Mouse (Mus musculus) right cerebral cortex, postnatal 14 days (tissue): ENCODE data around the gene Zkscan16.
A peak's percentile ranks its signal among the peaks of the same experiment; 100 is the strongest.

ENCODE experiments used
- DNase-seq: peaks from one replicate; pipeline ENCODE4 v3.0.0; 2022

The Zkscan16 gene

DNA sequence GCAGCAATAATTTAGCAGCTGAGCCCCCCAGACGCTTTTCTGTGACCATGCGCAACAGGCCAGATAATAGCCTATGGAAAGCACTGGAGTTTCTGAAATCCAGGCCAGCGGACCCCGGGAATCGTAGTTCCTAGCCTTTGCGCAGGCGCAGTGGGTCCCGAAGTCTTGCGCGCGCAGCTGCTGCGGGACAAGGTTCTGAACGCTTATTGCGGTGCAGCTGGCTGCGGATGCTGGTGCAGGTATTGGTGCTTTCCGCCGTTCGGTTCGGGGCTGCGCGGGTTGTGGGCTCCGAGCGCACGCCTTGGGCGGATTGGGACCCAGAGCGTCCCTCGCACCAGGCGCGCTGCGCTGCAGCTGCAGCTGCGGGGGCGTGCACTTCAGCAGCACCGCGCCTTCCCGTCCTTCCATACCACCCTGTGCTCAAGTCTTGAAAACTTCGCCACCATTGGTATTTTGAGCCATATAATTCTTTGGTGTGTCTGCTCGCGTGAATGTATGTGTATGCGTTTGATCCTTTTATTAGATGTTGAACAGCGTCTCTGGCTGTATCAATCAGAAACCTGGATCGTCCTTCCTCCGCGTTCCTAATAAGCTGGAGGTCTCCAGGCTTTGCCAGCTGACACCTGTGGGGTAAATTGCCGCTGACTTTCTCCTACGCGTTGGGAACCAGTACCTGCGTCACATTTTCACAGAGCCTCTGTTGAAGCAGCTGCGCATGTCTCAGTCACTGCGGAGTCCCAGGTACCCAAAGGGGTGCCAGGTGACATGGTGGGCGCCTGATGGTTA, at the start of gene Zkscan16:
Gene Zkscan16, plus strand, starts transcription at position 209 of the 786 bp plus-strand sequence.
- DNase-seq, result peak; percentile 96

DNA sequence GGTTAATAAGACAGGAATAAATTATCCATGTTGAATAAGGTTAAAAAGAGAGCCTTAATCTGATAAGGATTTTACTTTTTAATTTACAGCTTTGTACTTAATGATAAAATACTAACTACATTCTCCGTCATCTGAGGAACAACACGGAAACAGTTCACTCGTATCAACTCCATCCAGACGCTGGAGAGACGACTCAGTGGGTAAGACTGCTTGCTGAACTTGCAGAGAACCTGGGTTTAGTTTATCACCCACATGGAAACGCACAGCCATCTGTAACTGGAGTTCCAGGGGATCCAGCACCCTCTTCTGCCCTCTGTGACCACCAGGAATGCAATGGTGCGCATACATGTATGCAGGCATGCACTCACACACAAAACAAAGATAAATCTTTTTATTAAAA, 49.0 kb upstream of the Zkscan16 start:
- DNase-seq, result no peak

DNA sequence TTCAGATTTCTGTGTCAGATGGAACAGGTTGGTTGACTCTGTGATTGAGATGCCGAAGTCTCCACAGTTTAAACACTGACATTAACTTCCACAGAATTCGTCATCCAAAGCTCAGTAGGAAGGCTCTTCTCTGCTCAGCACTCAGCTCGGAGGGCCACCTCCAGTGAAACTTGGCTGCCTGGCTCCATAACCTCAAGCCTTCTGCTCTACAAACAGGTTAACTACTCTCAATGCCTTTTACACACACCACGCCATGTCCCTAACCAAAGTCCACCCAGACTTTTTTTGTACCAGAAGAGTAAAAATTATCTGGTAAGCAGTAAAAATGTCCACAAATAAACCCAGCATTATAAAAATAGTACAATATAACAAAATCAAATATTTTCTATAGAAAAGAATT, 46.0 kb upstream of the Zkscan16 start:
- no peak for DNase-seq

DNA sequence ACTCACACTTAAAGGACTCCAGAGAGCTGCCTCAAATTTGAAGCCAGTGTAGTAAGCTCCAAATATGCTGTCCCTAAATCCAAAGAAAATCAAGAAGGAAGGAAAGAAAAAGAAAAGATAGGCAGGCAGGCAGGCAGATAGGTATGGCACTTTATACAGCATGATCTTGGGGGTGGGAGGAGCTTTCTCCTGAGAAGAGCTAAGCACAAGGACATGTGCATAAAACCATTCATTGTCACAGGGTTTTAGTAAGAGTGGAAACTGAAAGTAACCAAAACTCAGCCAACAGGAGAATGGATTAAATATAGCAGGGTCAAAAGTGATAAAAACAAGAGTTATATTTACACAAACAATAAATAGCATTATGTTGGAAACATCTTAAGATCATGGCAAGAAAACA, 45.1 kb upstream of the Zkscan16 start:
- DNase-seq, result no peak

DNA sequence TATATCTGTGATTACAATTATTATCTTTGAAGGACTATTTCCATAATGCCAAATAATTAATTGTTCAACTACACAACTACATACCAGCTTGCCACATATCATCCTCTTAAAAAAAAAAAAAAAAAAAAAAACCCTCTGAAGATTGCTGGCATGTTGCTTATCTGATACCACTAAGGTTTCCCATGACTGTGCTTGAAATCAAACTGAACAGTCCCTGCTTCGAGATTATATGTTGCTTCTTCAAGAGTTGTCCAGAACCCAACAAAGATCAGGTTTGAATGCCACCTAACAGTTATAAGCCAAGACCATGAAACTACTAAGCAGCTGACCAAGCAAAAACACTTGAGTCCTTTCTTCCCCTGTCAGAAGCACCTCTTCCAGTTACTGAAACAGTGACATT, 36.0 kb upstream of the Zkscan16 start:
- DNase-seq, result no peak

DNA sequence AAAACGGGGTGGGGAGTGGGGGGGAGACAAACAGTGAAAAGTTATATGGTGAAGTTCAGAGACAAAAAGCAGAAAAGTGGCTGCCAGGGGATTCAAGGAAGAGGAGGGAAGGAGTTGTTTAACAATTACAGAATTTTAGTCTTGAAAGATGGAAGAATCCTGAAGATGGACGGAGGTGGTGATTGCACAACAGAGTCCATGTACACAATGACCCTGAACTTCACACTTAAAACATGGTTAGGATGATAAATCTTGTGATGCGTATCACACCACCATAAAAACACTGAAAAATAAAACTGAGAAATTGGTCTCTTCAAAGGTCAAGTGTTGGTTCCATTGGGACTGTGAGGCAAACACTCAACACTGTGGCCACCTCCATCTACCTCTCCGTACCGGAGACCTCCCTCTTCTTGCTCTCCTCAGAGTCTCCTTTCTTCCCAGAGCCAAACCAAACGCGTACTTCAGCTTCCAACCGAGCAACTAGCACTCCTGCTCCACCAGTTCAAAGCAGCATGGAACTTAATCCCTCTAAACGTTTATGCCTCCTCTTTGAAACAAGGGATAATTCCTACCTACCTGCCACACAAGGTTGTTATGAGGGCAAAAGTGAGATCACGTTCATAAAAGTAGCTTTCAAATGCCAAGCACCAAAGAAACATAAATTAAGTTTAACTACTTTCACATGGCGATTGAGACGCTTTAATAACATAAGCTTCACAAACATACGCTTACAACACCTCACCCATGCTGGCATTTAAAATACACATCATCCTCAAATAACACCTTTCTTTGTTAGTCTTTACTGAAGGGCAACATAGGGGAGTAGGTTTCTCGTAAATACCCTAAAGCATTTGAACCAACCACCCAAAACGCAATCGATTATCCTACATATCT, 33.0 kb upstream of the Zkscan16 start:
- DNase-seq, result no peak

DNA sequence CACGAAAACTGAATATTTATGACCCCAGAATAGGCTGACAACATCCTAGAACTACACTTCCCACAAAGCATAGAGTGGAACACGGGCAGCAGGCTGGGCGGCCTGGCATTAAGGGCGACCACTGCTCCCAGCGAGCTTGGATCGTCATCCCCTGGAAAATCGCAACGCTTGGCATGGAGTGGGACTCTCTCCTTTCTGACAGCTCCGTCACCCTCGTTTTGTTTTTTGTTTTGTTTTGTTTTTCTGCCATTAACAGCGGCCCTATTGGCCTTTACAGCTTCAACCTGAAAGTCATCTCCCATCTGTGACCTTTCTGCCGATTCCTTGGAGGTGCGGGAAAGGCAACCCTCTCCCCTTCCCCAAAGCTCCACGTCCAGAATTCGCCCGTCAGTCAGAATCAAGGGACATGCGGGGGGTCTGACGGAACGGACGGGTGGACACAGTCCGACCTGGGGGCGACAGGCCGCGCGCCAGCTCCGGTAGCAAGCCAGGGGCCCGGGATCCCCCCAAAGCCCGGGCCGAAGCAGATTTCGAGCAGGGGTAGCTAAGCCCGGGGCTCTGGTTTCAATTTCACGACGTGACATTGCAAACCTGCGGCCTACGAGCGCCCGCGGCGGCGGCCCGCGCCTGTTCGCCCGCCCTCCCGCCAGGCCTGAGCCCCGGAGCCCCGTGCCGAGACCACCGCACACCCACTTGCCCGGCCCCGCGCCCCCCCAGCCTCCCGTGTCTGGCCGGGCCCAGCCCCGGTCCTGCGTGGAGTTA, 32.2 kb upstream of the Zkscan16 start:
- peak; percentile 65 for DNase-seq

DNA sequence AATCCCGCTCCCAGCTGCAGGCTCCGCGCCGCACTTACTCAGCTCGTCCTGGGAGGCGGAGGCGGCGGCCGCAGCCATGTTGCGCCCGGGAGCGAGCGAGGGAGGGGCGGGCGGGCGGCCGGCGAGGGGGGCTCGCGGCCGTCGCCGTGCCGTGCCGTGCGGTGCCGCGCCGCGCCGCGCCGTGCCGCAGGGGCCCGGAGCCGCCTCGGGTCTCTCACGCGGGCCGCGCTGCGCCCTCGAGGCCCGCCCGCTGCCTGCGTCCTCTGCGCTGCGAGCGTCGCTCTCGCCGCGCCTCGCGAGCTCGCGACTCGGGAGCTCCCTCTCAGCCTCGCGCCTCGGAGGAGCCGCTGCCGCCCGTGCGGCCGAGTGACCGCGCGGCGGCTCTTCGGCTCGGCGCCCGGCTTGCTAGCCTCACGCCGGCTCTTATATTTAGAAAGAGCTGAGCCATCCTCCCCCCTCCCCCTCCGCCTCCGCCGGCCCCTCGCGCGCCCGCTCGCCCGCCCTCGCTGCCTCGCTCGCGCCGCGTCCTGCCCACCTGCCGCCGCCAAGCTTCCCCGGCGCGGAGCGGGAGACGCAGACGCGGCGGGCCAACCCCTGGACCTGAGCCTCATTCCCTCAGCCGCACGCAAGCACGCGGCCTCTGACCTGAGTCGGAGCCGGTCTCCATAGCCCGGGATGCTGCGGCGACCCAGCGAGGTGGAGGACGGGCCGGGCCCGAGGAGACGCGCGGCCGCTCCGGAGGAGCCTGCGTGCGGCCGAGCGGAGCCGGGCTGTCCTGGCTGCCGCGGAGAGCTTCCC, 31.4 kb upstream of the Zkscan16 start:
- peak; percentile 68 for DNase-seq

DNA sequence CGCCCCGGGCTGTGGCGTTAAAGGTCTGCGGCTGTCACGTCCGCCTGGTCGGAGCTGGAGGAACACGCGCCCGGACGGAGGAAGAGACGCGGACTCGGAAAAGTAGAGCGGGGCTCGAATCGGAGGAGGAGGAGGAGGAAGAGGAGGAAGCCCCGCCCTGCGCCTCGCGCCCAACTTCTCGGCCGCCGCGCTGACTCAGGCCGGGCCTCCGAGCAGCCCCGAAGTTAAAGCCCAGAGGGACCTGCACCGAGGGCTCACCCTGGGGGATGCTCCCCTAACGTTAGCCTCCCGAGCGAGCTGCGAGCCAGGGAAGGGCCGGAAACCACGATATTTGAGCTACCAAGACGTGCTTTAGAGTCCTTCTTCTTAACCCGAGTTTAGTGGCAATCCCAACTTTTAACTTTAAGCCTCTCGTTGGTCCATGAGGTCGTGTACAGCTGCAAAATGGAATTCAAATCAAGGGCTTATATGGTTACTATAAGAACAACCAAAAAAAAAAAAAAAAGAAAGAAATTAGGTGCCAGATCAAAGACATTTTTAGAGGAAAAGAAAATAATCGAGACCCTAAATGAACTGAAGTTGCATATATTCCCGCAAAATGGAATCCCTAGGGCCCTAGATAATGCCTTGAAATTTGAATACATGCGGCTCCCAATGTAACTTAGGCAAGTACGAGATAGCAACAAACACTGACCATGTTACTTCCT, 30.6 kb upstream of the Zkscan16 start, which contains the start of gene Ecpas:
Gene Ecpas, minus strand, starts transcription at position 121 of the 707 bp plus-strand sequence.
- DNase-seq, result peak; percentile 67

DNA sequence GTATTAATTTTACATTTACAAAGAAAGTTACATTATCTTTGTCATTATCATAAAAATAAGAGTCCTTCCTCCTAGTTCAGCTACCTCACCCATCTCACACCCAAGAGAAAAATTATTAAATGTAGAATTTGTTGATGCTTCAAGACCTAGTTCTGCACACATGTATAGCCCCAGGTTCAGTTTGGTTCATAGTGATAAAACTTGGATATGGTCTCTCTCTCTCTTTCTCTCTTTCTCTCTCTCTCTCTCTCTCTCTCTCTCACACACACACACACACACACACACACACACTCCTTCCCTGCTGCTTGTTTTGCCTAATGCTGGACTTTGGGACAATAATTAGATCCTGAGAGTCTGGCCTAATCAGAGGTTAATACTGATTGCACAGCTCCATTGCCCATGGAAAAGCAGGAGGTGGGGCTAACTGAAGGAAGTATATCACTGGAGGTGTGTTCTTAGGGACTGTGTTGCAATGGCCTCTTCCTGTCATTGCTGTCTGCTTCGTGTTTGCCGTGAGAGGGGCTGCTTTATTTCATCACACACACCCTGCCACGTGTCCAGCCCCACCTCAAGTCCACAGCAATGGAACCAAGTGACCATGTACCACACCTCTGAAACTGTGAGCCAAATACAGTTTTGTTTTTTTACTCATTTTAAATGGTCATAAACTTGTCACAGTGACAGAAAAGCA, 29.9 kb upstream of the Zkscan16 start:
- no peak for DNase-seq

DNA sequence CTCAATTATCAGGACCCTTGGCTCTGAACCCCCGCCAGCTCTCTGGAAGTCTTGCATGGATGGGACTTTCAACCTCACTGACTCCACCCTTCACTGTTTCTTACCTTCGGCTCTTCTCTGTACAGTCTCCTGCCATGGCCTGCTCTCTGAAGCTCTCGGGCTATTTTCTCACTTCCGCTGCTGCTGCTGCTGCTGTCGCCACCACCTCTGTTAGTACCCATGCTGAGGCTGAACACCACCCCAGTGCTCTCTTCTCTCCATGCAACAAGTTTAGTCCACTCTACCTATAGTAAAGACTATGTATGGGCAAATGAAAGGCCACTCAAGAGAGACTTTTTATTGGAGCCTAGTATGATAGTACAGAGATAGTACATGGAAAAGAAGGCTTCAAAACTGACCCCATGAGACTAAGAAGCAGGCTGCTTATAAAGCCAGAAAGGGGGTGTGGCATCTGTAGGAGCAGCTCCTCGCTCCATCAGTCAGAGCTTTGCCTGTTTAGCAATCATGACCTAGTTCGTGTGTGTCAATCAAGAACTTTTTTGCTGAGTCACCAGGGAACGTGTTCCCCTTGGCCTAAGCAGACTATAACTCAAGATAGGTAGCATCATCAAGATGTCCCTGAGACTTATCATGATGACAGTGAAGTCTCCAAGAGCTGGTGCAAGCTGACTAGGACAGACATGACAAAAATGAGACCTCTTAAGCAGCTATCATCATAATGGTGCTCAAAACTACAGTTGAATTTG, 28.2 kb upstream of the Zkscan16 start:
- DNase-seq, result no peak

DNA sequence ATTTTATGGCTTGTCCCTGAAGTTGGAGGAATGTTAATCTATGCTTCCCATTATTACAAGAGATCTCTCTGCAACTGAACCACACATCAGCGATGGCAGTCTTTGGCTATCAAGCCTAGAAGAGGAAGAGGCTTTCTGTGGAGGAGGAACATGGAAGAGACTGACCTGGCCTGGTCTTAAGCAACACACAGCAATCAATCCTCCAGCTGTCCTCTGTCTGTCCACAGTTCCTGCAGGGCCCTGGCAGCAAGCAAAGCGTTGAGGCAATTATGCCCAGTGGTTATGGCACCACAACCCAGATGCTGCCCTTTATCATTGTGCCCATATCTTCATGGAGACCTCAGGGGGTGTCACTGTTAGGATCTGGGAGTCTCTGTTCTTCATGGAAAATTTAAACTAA, 19.5 kb upstream of the Zkscan16 start:
- DNase-seq, result no peak

DNA sequence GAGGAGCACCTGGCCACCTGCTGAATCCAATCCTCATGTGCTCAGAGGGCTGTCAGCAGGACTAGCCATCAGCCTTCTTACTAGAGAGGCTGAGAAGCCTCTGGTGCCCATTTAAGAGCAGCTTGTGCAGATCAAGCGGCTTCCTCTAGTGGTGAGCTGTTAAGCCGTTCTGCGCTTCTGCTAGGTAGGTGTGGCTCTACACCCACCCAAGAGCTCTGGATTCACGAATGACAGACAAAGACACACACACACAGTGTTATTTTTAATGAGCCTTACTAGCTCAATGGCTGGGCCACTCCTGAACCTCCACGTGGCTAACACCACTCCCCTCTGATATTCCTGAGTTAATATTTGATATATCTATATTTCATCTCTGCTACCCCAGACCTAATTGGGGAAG, 17.8 kb upstream of the Zkscan16 start:
- no peak for DNase-seq

DNA sequence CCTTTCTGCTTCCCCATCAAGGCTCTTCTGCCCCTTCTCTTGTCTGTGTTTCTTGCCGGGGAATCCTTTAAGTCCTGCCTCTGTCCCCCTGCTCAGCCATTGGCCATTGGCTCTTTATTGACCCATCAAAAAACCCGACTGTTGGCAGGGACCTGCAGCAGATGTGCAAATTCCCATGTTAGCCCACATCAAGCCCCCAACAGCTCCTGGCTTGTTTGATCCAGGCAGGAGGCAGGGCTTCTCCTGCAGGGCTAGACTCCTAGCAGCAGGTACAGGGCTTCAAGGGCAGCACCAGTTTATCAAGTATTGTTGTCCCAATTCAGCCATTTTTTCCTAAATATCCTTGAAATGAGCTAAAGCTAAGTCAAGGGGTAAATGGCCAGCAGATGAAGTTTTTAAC, 17.3 kb upstream of the Zkscan16 start:
- no peak for DNase-seq

DNA sequence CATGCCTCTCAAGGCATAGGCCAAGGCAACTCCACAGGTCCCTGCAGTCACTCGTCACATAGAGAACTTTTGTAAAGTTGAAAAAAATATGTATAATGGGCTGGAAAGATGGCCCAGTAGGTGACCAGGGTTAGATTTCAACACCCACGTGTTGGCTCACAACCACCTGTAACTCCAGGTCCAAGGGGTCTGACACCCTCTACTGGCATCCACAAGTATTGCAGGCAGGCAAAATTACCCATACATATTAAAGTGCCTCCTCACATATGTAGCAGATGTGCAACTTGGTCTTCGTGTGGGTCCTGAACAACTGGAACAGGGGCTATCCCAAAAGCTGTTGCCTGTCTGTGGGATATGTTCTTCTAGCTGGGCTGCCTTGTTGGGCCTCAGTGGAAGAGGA, 15.8 kb upstream of the Zkscan16 start:
- DNase-seq, result no peak

DNA sequence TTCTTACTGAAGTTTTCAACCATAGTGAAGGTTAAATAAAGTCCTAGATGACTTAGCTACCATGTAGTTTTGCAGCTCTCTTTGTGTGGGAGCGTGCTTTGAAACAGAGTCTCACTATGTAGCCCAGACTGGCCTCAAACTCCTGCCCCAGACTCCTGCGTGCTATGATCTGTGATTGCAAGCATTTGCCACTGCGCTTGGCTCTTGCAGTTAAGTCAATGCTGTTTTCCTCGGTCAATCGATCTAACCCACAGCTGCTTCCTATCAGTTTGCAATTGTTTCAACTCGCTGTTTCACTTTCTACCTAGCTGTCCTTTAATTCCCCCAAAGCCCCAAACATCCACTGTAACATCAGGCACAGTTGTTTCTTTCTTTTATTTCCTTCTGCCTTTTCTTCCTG, 10.9 kb upstream of the Zkscan16 start:
- no peak for DNase-seq

DNA sequence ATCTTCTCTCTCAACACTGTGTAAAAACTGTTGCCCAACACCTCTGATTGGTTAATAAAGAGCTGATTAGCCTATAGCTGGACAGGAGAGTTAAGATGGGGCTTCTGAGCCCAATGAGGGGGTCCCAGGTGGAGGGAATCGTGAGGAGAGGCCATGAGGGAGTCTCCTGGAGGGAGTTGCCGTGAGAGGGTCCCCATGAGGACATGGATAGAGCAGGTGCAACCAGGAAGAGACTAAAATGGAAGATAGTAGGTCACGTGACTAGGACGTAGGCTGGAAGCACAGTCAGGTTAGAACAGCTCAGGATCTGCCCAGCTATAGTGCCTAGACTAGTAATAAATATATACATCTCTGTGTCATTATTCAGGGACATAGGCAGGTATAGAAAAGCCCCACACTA, 9.1 kb upstream of the Zkscan16 start:
- no peak for DNase-seq

DNA sequence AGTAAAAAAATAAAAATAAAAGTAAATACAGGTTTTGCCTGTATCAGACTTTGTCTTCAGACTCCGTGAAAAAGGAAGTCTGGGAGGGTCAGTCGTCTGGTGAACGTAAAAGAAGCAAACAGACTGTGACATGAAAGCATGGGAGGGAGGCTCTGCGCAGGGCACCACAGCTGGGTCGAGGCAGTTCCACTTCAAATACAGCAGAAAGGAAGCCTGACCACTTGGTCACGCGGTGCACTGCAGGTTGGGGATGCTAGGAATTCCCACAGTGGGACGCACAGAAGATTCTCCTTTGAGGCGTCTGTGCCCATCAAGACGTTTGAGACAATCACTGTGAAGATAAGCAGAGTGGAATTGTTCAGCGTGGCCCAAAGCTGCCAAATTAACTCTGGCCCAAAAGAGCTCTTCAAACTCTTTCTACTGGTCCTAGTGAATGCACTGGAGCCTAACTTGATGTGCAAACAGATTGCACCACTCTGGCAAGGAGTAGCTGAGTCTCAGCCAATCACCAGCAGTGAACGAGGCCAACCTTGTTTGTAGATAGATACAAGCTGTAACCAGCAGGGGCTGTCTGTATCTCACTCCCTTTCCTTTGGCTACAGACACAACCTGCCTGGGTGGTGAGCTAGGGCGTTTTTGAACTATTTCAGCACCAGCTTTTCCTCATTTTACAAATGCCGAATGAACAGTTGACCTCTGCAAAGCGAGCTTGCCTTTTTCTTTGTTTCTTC, 8.5 kb upstream of the Zkscan16 start:
- peak; percentile 11 for DNase-seq

DNA sequence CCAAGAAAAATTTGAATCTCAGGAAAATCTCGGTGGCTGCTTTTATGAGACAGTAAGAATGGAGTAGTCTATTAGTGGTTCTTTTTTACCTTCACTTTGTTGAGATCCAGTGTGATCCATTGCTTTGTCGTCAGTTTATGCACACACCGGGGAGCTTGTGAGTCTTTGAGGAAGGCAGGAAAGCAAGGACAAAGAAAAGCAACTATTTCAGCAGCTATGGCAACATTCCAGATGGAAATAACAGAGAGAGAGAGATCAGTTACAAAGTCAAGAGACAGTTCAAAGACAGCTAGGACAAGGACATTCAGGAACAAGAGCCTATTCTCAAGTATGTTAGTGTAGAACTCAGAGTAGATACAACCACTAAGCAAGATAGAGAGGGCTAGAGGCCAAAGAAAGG, 7.6 kb upstream of the Zkscan16 start:
- DNase-seq, result no peak

DNA sequence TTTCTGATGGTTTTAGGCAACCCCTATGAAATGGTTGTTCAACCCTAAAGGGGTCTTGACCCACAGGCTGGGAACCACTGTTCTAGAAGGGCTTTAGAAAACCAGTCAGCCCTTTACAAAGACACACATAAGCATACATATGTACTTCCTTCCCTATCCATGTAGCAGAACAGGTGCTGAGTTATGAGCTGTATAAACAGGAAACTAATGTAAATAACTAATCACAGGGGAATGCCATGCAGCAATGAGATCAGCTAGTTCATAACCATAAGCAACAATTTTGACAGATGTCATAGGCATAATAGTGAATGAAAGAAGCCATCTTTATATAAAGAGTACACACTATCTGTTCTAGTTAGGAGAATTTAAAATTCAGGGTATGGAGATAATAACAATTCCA, 1.8 kb upstream of the Zkscan16 start:
- DNase-seq, result no peak
